Mouse (Mus musculus) hindbrain, embryonic 15.5 days (tissue): ENCODE results near the gene Tmem256. TPM values are rescaled to one million over a fixed set of nuclear protein-coding genes. Genes with fewer than 3 reads are reported as not detected.
"Not testable (repeated sequence)": the region's sequence is repeated elsewhere in the genome, so short reads cannot be mapped to it uniquely, and the experiment has no call there.

Source experiments
- ATAC-seq: fragments of 200-750 bp; cut with Nextera tagmentation; 2 replicates; pipeline ENCODE4 v1.8.0; 2017; ENCODE audit warnings: low read depth, moderate number of reproducible peaks, moderate TSS enrichment; ENCODE audit not compliant: low FRiP score
- H3K27ac ChIP-seq: fragments of 300-500 bp; sonication (generic); replicated peaks from 2 replicates; pipeline ENCODE4 v1.5.1; 2015; ENCODE audit warnings: mild to moderate bottlenecking, inconsistent platforms
- H3K27me3 ChIP-seq: fragments of 300-500 bp; sonication (generic); 2 replicates; pipeline ENCODE4 v1.6.1; 2015; ENCODE audit warnings: control low read depth, inconsistent platforms
- H3K36me3 ChIP-seq: fragments of 300-500 bp; sonication (generic); 2 replicates; pipeline ENCODE4 v1.6.1; 2015; ENCODE audit warnings: control low read depth, inconsistent platforms
- H3K4me1 ChIP-seq: fragments of 300-500 bp; sonication (generic); replicated peaks from 2 replicates; pipeline ENCODE4 v1.6.1; 2015; ENCODE audit warnings: control low read depth, inconsistent platforms
- H3K4me2 ChIP-seq: fragments of 300-500 bp; sonication (generic); 2 replicates; pipeline ENCODE4 v1.6.1; 2015; ENCODE audit warnings: moderate library complexity, mild to moderate bottlenecking, inconsistent platforms
- H3K4me3 ChIP-seq: fragments of 300-500 bp; sonication (generic); 2 replicates; pipeline ENCODE4 v1.5.1; 2015; ENCODE audit warnings: mild to moderate bottlenecking, inconsistent platforms
- H3K9ac ChIP-seq: fragments of 300-500 bp; sonication (generic); 2 replicates; pipeline ENCODE4 v1.6.1; 2015; ENCODE audit warnings: inconsistent platforms
- H3K9me3 ChIP-seq: fragments of 300-500 bp; sonication (generic); 2 replicates; pipeline ENCODE4 v1.6.1; 2016; ENCODE audit warnings: control low read depth, inconsistent platforms
- WGBS: fragments of 180-500 bp; shearing (Covaris S2); methylation state at CpG from one replicate; pipeline ENCODE4 v1.1.7; 2015; 5-methylcytosine and 5-hydroxymethylcytosine counted together
- polyA plus RNA-seq: library from polyadenylated mRNA; unstranded; fragments of >200 nt; fragmentation: Nextera tagmentation; extraction: Ambion mirVana; gene quantifications from 2 replicates; pipeline ENCODE4 v1.2.1, GENCODE M21; 2015

The Tmem256 gene
- polyA plus RNA-seq, 1 experiment from 2014 or later: 375 TPM

GRCm38 (mm10) chr11:69846198-69846680 lies 7.9 kb downstream of the Tmem256 start, which contains the start of gene Plscr3:
TSS of gene Plscr3 (plus strand) at chr11:69846376.
- H3K27me3 ChIP-seq: no peaks in the 10 kb centered on the region
- peak within 1 kb of the TSS; percentile 96 for H3K27ac ChIP-seq
- WGBS: under 1% methylated on average over 37 of the region's 38 CpGs
- no peaks in the 10 kb centered on the region for H3K9me3 ChIP-seq
- peaks cover 26% of the 10 kb centered on the region for H3K4me1 ChIP-seq
- H3K9ac ChIP-seq: peak within 1 kb of the TSS; percentile 81
- peaks cover 16% of the 10 kb centered on the region; the same call in 1 of the 2 replicates for H3K36me3 ChIP-seq
- peak within 1 kb of the TSS; percentile 69 for H3K4me3 ChIP-seq
- peak within 1 kb of the TSS; percentile 75 for H3K4me2 ChIP-seq
- peak; percentile 95 for ATAC-seq

GRCm38 (mm10) chr11:69846738-69847688 lies 8.7 kb downstream of the Tmem256 start:
- ATAC-seq: peak; percentile 61
- WGBS: 10% methylated on average over 37 of the region's 37 CpGs
- peaks cover 26% of the 10 kb centered on the region for H3K4me1 ChIP-seq

GRCm38 (mm10) chr11:69848021-69848420 lies 9.7 kb downstream of the Tmem256 start:
- H3K4me3 ChIP-seq: peak overlapping the region; percentile 69
- peaks cover 26% of the 10 kb centered on the region for H3K4me1 ChIP-seq
- H3K27me3 ChIP-seq: no peaks in the 10 kb centered on the region
- H3K9me3 ChIP-seq: no peaks in the 10 kb centered on the region
- H3K9ac ChIP-seq: no peak overlapping the region
- H3K27ac ChIP-seq: no peak overlapping the region
- 96% methylated on average over 6 of the region's 6 CpGs for WGBS
- no peak for ATAC-seq
- H3K4me2 ChIP-seq: peak overlapping the region; percentile 75
- peaks cover 20% of the 10 kb centered on the region; the same call in 1 of the 2 replicates for H3K36me3 ChIP-seq

More at GRCm38 (mm10) chr11:69846738-69847688, 8.7 kb downstream of the Tmem256 start:
- no peaks in the 10 kb centered on the region for H3K9me3 ChIP-seq
- H3K36me3 ChIP-seq: peaks cover 20% of the 10 kb centered on the region; the same call in 1 of the 2 replicates
- peak overlapping the region; percentile 69 for H3K4me3 ChIP-seq
- H3K4me2 ChIP-seq: peak overlapping the region; percentile 75
- H3K9ac ChIP-seq: peak overlapping the region; percentile 81
- H3K27ac ChIP-seq: peak overlapping the region; percentile 96
- H3K27me3 ChIP-seq: no peaks in the 10 kb centered on the region

DNA sequence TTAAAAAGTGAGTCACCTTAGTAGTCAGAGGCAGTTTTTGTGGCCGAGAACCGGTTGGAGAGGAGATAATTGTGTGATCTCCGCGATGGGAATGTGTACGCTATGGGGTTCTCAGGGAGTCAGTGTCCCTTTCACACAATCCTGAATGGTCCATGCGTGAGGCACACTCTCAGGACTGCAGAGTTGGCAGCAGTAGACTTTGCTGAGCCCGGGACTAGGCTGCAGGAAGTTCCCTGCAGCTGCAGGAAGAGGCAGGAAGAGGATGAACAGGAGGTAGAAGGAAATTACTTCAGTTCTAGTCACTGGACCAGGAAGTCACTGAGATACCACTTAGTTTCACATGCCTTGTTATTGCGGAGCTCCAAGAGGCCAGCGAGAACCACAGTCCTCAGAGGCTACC lies 10.8 kb downstream of the Tmem256 start:
- no peak overlapping the region for H3K9ac ChIP-seq
- H3K27ac ChIP-seq: no peak overlapping the region
- no peak overlapping the region for H3K4me3 ChIP-seq
- ATAC-seq: no peak
- no peaks in the 10 kb centered on the region for H3K27me3 ChIP-seq
- no peak overlapping the region for H3K4me2 ChIP-seq
- H3K36me3 ChIP-seq: peaks cover 20% of the 10 kb centered on the region; the same call in 1 of the 2 replicates
- WGBS: 92% methylated on average over 9 of the region's 9 CpGs
- H3K9me3 ChIP-seq: no peaks in the 10 kb centered on the region
- peaks cover 26% of the 10 kb centered on the region for H3K4me1 ChIP-seq

- no peak overlapping the region for H3K4me2 ChIP-seq
- H3K27ac ChIP-seq: no peak overlapping the region
- no peak overlapping the region for H3K4me3 ChIP-seq
- no peak for ATAC-seq
- H3K9me3 ChIP-seq: no peaks in the 10 kb centered on the region
- 91% methylated on average over 15 of the region's 15 CpGs for WGBS
- H3K4me1 ChIP-seq: peaks cover 26% of the 10 kb centered on the region
- peaks cover 20% of the 10 kb centered on the region; the same call in 1 of the 2 replicates for H3K36me3 ChIP-seq
- H3K9ac ChIP-seq: no peak overlapping the region
- H3K27me3 ChIP-seq: no peaks in the 10 kb centered on the region
Observed at GRCm38 (mm10) chr11:69849884-69850283, 11.6 kb downstream of the Tmem256 start.

DNA sequence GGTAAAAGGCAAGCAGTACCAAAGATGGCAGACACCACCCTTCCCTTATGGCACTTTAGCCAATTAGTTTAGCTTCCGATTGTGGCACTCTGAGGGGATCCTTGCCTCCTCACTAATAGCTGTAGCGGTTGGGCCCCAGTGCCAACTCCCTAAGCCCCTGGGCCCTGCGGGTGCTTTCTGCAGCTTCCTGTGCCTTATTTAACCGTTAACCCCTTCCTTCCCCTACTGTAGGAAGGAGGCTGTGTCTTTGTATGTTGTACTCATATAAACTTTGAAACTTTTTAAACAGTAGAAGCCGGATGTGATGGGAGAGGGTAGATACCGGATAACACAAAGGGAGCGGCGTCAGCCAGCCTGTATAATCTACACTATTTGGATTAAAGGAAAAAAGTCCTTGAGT lies 12.4 kb downstream of the Tmem256 start:
- Histone ChIP-seq H3K4me2 (no peak overlapping the region), H3K9me3 (no peaks in the 10 kb centered on the region), H3K4me1 (peaks cover 24% of the 10 kb centered on the region), H3K27ac (no peak overlapping the region), H3K9ac (no peak overlapping the region), H3K4me3 (no peak overlapping the region), H3K36me3 (peaks cover 20% of the 10 kb centered on the region; the same call in 1 of the 2 replicates), H3K27me3 (no peaks in the 10 kb centered on the region)
- 70% methylated on average over 8 of the region's 8 CpGs for WGBS
- ATAC-seq: no peak

- WGBS: 75% methylated on average over 7 of the region's 7 CpGs
- Histone ChIP-seq H3K36me3 (peaks cover 14% of the 10 kb centered on the region; the same call in 1 of the 2 replicates), H3K4me3 (no peak overlapping the region), H3K4me1 (peaks cover 4% of the 10 kb centered on the region; the same call in 1 of the 2 replicates), H3K9me3 (no peaks in the 10 kb centered on the region), H3K27me3 (peaks cover 18% of the 10 kb centered on the region), H3K4me2 (no peak overlapping the region), H3K27ac (no peak overlapping the region), H3K9ac (no peak overlapping the region)
- 0 out of 2 replicates have a peak, but pooled peaks have one; percentile 33 for ATAC-seq
Observed at GRCm38 (mm10) chr11:69853994-69854393, 15.7 kb downstream of the Tmem256 start.

GRCm38 (mm10) chr11:69854680-69855079 lies 16.4 kb downstream of the Tmem256 start:
- no peak overlapping the region for H3K4me2 ChIP-seq
- no peak for ATAC-seq
- H3K9me3 ChIP-seq: no peaks in the 10 kb centered on the region
- 84% methylated on average over 10 of the region's 10 CpGs for WGBS
- no peak overlapping the region for H3K4me3 ChIP-seq
- H3K4me1 ChIP-seq: peaks cover 4% of the 10 kb centered on the region; the same call in 1 of the 2 replicates
- H3K27ac ChIP-seq: no peak overlapping the region
- H3K9ac ChIP-seq: no peak overlapping the region
- peaks cover 13% of the 10 kb centered on the region; the same call in 1 of the 2 replicates for H3K36me3 ChIP-seq
- H3K27me3 ChIP-seq: peaks cover 20% of the 10 kb centered on the region

GRCm38 (mm10) chr11:69855347-69855746 lies 17.0 kb downstream of the Tmem256 start:
- Histone ChIP-seq H3K9me3 (no peaks in the 10 kb centered on the region), H3K27me3 (peaks cover 22% of the 10 kb centered on the region), H3K4me3 (no peak overlapping the region), H3K4me1 (peaks cover 4% of the 10 kb centered on the region; the same call in 1 of the 2 replicates), H3K4me2 (no peak overlapping the region), H3K27ac (no peak overlapping the region), H3K36me3 (peaks cover 9% of the 10 kb centered on the region; the same call in 1 of the 2 replicates), H3K9ac (no peak overlapping the region)
- WGBS: 23% methylated on average over 16 of the region's 16 CpGs
- 0 out of 2 replicates have a peak, but pooled peaks have one; percentile 38 for ATAC-seq

- H3K4me1 ChIP-seq: peaks cover 4% of the 10 kb centered on the region; the same call in 1 of the 2 replicates
- no peaks in the 10 kb centered on the region for H3K36me3 ChIP-seq
- no peak within 1 kb of the TSS for H3K4me2 ChIP-seq
- H3K9me3 ChIP-seq: no peaks in the 10 kb centered on the region
- no peak within 1 kb of the TSS for H3K27ac ChIP-seq
- ATAC-seq: no peak
- H3K4me3 ChIP-seq: no peak within 1 kb of the TSS
- WGBS: 23% methylated on average over 30 of the region's 30 CpGs
- no peak within 1 kb of the TSS for H3K9ac ChIP-seq
- H3K27me3 ChIP-seq: peaks cover 22% of the 10 kb centered on the region
Observed at GRCm38 (mm10) chr11:69858113-69858998, 20.0 kb downstream of the Tmem256 start, which contains the start of gene Tnk1. TSS of gene Tnk1 (minus strand) at chr11:69858730.

GRCm38 (mm10) chr11:69863729-69864128 lies 25.4 kb downstream of the Tmem256 start:
- ATAC-seq, H3K4me3 ChIP-seq, H3K27ac ChIP-seq, H3K4me2 ChIP-seq, H3K9ac ChIP-seq, H3K4me1 ChIP-seq, H3K27me3 ChIP-seq, H3K9me3 ChIP-seq, H3K36me3 ChIP-seq: not testable (repeated sequence)
- WGBS: 77% methylated on average over 3 of the region's 3 CpGs
